Mouse (Mus musculus) heart, embryonic 10.5 days (tissue): ENCODE measurements around the gene Il2rb. TPM values are rescaled to one million over a fixed set of nuclear protein-coding genes. Genes with fewer than 3 reads are reported as not detected.

Source experiments
- DNase-seq: peaks from one replicate; pipeline ENCODE4 v3.0.0-alpha.2; 2017; ENCODE audit warnings: low spot score
- H3K27ac ChIP-seq: fragments of 300-500 bp; sonication (generic); 2 replicates; pipeline ENCODE4 v1.5.1; 2016; ENCODE audit warnings: mild to moderate bottlenecking
- H3K27me3 ChIP-seq: fragments of 300-500 bp; sonication (generic); 2 replicates; pipeline ENCODE4 v1.6.1; 2016; ENCODE audit warnings: mild to moderate bottlenecking; ENCODE audit not compliant: poor library complexity, insufficient read depth, severe bottlenecking
- H3K36me3 ChIP-seq: fragments of 300-500 bp; sonication (generic); 2 replicates; pipeline ENCODE4 v1.6.1; 2016; ENCODE audit warnings: mild to moderate bottlenecking, moderate library complexity
- H3K4me1 ChIP-seq: fragments of 300-500 bp; sonication (generic); 2 replicates; pipeline ENCODE4 v1.6.1; 2016; ENCODE audit warnings: mild to moderate bottlenecking
- H3K4me3 ChIP-seq: fragments of 300-500 bp; sonication (generic); 2 replicates; pipeline ENCODE4 v1.5.1; 2016; ENCODE audit warnings: mild to moderate bottlenecking, moderate library complexity
- H3K9me3 ChIP-seq: fragments of 300-500 bp; sonication (generic); 2 replicates; pipeline ENCODE4 v1.6.1; 2016; ENCODE audit warnings: mild to moderate bottlenecking, moderate library complexity
- WGBS: fragments of 180-500 bp; shearing (Covaris S2); methylation state at CpG from one replicate; pipeline ENCODE4 v1.1.7; 2016; 5-methylcytosine and 5-hydroxymethylcytosine counted together
- polyA plus RNA-seq: library from polyadenylated mRNA; unstranded; fragments of >200 nt; fragmentation: Nextera tagmentation; extraction: Ambion mirVana; gene quantifications from 2 replicates; pipeline ENCODE4 v1.2.1, GENCODE M21; 2016

Gene Il2rb
- polyA plus RNA-seq, 1 experiment from 2014 or later: not detected

DNA sequence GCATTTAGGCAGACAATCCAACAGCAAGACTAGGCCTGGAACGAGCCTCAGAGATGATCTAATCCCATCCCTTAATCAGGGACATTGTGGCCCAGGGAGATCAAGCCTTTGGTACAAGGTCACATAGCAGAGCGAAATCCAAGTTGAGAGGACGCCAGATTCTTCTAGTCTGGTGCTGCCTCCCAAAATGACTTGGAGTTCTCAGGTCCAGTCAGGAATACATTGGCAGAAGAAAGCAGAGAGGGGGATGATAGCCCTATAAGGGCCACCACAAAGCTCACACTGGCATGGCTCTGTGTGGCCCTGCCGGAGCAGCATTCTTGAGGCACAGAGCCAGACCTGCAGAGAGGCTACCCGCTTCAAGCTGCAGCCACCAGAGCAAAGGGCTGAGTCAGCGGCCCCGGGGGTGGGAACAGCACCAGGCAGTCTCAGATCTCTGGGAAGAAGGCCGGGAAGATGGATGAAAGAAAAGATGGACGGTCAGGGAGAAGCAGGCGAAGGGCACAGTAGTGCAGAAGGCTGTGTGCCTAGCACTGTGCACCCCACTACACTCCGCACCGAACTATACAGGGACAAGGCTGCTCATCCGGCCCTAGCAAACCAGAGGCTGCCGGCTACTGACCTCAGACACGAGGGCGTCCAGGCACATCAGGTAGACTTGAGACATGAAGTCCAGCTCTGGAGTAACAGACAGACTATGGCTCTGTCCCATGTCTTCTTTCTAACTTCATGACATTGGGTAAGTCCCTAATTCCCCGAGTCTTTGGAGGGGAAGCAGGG is 35.8 kb upstream of the Il2rb start, which contains the start of gene C1qtnf6:
Gene C1qtnf6 (minus strand): TSS at position 746 of the 780 bp plus-strand sequence.
- peaks cover 44% of the 10 kb centered on the region for H3K4me1 ChIP-seq
- peak within 1 kb of the TSS; percentile 90 for H3K27ac ChIP-seq
- no peaks in the 10 kb centered on the region for H3K9me3 ChIP-seq
- no peak for DNase-seq
- peak within 1 kb of the TSS; percentile 54 for H3K4me3 ChIP-seq
- WGBS: 64% methylated on average over 17 of the region's 17 CpGs
- H3K36me3 ChIP-seq: no peaks in the 10 kb centered on the region
- H3K27me3 ChIP-seq: peaks cover 11% of the 10 kb centered on the region

DNA sequence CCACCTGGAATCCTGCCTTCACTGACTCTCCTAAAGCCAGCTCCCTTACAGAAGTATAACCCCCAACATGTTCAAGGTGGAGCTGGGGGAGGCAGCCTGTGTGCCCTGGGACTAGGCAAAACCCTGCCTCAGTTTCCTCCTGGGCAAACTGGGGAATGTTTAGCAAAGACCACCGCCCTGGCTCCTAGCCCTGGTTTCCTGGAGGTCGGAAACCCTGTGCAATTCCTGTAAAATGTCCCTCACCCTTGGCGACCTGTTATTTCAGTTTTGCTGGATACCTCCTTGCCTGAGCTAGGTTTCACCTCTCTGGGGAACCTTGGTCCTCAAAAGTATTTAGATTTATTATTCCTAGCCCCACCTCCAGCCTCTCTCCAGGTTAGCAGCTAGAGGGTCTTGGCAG is 35.1 kb upstream of the Il2rb start:
- H3K4me3 ChIP-seq: peak overlapping the region; percentile 58; the same call in 1 of the 2 replicates
- peak overlapping the region; percentile 90 for H3K27ac ChIP-seq
- WGBS: 56% methylated on average over 3 of the region's 3 CpGs
- no peak for DNase-seq
- H3K27me3 ChIP-seq: peaks cover 11% of the 10 kb centered on the region
- H3K4me1 ChIP-seq: peaks cover 44% of the 10 kb centered on the region
- H3K36me3 ChIP-seq: peaks cover 1% of the 10 kb centered on the region
- no peaks in the 10 kb centered on the region for H3K9me3 ChIP-seq

DNA sequence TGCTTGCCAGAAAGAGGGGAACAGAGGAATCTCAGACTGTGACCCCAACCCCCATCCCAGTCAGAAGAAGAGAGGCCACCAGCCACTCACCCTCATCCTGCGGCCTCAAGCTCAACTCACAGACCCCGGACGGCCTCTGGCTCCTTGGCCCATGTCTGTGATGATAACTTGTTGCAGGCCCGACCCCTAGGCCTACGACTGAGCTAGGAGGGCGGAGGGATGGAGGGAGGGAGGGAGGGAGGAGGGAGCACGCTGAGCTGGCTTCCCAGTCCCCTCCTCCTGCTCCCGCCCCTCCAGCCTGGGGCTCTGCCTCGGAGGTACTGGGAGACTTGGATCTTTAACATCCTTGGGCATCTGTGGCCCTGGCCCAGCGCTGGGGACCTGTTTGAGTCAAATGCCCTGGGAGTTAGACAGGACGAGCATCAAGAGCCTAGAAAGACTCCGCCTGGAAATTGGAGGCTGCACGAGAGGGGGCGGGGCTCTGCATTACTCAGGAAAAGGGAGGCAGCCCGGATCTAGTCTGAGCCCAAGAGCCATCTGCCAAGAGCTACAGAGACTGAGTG is 34.4 kb upstream of the Il2rb start:
- Histone ChIP-seq H3K27me3 (peaks cover 16% of the 10 kb centered on the region), H3K4me3 (peak overlapping the region; percentile 58), H3K4me1 (peaks cover 50% of the 10 kb centered on the region), H3K36me3 (peaks cover 5% of the 10 kb centered on the region), H3K9me3 (no peaks in the 10 kb centered on the region), H3K27ac (peak overlapping the region; percentile 90)
- WGBS: 2% methylated on average over 15 of the region's 15 CpGs
- DNase-seq: peak; percentile 84

DNA sequence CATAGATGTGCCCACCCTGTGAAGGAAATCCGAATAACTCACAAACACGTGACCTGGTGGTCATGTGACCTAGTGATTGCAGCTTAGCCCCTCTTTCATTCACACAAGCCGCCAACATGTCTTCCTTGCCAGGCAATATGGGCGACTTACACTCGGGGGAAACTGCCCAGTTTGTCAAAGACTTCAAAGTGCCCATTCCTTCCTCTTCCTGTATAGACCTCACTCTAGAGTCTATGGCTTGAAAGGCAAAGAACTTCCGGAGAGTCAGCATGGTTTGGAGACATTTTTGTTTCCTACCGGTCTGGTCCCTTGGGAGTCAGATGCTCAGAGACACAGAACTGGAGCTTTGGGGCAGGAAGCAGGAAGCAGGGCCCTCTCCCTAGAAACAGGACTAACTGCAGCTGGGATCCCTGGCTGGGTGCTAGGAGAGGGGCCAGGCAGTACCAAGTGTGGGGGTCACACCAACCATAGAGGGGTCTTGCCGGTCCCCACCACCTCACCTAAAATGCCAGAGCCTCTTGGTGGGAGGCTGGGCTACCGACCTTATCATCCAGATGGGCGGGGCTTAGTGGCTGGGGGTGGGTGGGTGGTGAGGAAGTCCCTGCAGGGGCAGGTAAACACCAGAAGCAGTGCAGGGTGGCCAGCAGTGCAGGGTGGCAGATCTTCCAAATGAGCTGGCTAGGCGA is 33.8 kb upstream of the Il2rb start:
- H3K27me3 ChIP-seq: peaks cover 22% of the 10 kb centered on the region
- WGBS: 36% methylated on average over 11 of the region's 11 CpGs
- H3K4me1 ChIP-seq: peaks cover 55% of the 10 kb centered on the region
- DNase-seq: no peak
- H3K27ac ChIP-seq: peak overlapping the region; percentile 90
- no peaks in the 10 kb centered on the region for H3K9me3 ChIP-seq
- H3K36me3 ChIP-seq: peaks cover 5% of the 10 kb centered on the region
- H3K4me3 ChIP-seq: peak overlapping the region; percentile 58

DNA sequence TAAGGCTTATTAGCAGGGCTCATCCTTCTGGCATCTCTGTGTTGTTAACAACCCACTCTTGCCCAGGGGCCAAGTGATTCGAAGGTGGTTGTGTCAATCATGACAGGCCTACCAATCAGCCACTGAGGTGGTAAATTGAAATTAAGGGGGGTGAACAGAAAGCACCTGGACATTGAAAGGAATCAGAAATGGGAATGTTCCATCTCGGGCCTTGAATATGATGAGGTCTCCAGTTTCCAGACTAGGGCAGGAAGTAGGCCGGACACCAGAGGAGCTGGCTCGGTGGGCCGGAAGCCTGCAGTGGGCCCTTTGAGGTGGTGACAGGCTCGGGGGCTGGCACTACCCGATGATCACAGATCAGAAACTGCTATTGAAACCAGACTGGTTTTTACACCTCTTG is 32.9 kb upstream of the Il2rb start:
- Histone ChIP-seq H3K4me1 (peaks cover 55% of the 10 kb centered on the region), H3K4me3 (no peak overlapping the region), H3K27ac (peak overlapping the region; percentile 90; the same call in 1 of the 2 replicates), H3K27me3 (peaks cover 26% of the 10 kb centered on the region), H3K36me3 (peaks cover 5% of the 10 kb centered on the region), H3K9me3 (no peaks in the 10 kb centered on the region)
- WGBS: 61% methylated on average over 7 of the region's 7 CpGs
- peak; percentile 83 for DNase-seq

DNA sequence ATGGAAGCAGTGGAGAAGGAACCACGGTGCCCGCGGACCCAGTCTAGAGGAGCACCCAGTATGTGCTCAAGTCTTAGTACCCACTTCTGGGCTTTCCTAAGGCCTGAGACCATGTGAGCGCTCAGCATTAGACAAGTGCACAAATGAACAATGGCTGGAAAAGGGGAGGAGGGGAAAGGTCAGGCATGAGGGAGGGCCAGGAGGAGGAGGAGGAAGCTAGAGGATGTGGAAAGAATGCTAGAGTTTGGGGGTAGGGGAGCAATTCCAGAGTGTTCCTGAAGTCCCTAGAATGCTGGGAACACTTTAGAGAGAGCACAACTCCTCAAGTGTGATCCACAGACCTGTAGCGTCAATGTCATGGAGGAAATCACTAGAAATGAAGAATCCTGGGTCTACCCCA is 29.1 kb upstream of the Il2rb start:
- H3K27me3 ChIP-seq: peaks cover 17% of the 10 kb centered on the region; the same call in 1 of the 2 replicates
- no peaks in the 10 kb centered on the region for H3K9me3 ChIP-seq
- H3K4me3 ChIP-seq: no peak overlapping the region
- no peak for DNase-seq
- peaks cover 44% of the 10 kb centered on the region for H3K4me1 ChIP-seq
- H3K36me3 ChIP-seq: peaks cover 5% of the 10 kb centered on the region
- no peak overlapping the region; the same call in 1 of the 2 replicates for H3K27ac ChIP-seq
- 84% methylated on average over 5 of the region's 5 CpGs for WGBS

DNA sequence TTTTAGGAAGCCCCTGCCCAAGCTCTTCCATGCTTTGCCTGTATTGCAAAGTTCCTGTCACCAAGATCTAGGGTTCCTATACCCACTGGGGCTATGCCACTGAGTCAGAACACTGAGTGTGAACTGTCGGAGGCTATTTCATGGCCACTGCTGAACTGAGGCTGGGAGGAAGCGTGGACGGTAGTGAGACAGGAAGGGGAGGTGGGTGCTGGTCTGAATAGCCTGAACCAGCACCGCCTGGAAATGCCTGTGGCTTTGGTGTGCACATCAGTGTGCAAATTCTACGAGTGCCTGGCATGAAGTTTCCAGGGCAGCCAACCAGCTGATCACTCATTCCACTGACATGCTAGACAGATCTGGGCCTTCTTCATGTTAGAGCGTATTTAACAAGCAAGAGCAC is 26.8 kb upstream of the Il2rb start:
- no peak overlapping the region for H3K27ac ChIP-seq
- H3K4me3 ChIP-seq: no peak overlapping the region
- no peak for DNase-seq
- H3K36me3 ChIP-seq: peaks cover 5% of the 10 kb centered on the region
- H3K4me1 ChIP-seq: peaks cover 37% of the 10 kb centered on the region
- peaks cover 17% of the 10 kb centered on the region; the same call in 1 of the 2 replicates for H3K27me3 ChIP-seq
- 77% methylated on average over 6 of the region's 6 CpGs for WGBS
- H3K9me3 ChIP-seq: no peaks in the 10 kb centered on the region

DNA sequence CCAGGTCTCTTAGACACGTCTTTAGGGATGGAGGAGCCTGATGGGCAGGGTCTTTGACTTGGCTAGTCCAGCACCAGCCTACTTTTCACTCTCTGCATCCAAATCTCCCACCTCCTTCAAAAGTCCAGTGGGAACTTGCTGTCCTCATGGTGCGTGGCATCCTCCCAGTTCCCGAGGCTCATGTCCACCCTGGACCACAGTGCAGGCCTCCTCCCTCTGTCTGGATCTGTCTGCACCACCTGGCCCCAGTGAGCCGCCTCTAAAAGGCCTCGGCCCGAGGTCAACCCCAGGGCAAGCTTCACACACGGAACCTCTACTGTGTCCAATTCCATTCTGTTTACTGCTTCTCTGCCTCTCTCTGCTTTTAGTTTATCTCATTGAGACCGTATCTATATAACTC is 26.3 kb upstream of the Il2rb start:
- Histone ChIP-seq H3K27ac (no peak overlapping the region), H3K4me3 (no peak overlapping the region), H3K4me1 (peaks cover 37% of the 10 kb centered on the region), H3K27me3 (peaks cover 17% of the 10 kb centered on the region; the same call in 1 of the 2 replicates), H3K36me3 (peaks cover 5% of the 10 kb centered on the region), H3K9me3 (no peaks in the 10 kb centered on the region)
- 77% methylated on average over 8 of the region's 8 CpGs for WGBS
- DNase-seq: no peak

DNA sequence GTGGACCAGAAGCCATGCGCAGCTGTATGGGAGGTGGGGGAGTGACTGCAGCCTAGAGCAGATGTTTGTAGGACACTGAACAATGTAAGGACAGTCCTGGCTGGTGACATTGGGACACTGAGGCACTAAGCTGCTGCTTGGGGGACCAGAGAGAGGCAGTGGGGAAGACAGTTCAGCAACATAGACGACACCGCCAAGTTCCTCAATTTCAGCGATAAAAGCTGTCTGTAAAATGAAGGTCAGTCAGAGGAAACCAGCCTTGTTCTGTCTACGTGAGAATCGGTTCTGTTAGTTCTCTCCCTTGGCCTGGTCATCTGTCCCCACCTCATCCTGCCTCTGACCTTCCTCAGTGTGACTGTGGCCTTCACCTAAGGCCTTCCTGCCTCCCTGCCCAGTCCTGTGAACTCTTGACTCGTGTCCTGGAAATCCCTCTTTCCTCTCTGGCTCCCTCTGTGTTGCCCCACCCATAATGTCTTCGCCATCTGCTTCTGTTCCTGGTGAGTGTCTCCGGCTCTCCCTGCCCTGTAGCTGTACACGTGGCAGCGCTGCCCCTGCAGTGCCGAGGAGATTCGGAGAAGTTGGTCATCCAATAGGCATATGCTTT is 25.1 kb upstream of the Il2rb start:
- WGBS: 68% methylated on average over 13 of the region's 13 CpGs
- Histone ChIP-seq H3K27ac (0 out of 2 replicates have a peak overlapping the region, but pooled peaks have one; percentile 22), H3K4me3 (no peak overlapping the region), H3K4me1 (peaks cover 37% of the 10 kb centered on the region), H3K27me3 (peaks cover 17% of the 10 kb centered on the region; the same call in 1 of the 2 replicates), H3K36me3 (peaks cover 4% of the 10 kb centered on the region), H3K9me3 (no peaks in the 10 kb centered on the region)
- DNase-seq: no peak

DNA sequence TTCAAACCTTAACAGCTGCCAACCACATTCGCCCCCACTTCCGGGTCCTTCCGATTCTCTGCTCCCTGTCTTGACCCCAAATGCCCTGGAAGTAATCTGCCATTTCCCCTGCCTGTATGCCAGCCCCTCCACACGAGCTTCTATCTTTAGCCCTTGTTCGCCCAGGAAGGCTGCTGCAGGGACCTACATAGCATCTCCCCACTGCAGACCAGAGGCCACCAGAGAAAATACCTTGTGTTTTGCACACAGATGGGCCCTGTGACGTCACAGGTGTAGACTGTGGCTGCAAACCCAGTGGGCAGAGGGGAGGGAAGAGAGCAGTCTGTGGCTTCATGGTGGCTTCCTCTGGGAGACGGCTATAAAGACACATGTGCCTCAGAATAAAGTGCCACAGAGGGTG is 23.1 kb upstream of the Il2rb start:
- no peaks in the 10 kb centered on the region for H3K36me3 ChIP-seq
- no peak overlapping the region for H3K4me3 ChIP-seq
- H3K4me1 ChIP-seq: peaks cover 35% of the 10 kb centered on the region
- H3K27ac ChIP-seq: peak overlapping the region; percentile 36; the same call in 1 of the 2 replicates
- WGBS: 62% methylated on average over 7 of the region's 7 CpGs
- H3K9me3 ChIP-seq: no peaks in the 10 kb centered on the region
- no peak for DNase-seq
- H3K27me3 ChIP-seq: no peaks in the 10 kb centered on the region; the same call in 1 of the 2 replicates

DNA sequence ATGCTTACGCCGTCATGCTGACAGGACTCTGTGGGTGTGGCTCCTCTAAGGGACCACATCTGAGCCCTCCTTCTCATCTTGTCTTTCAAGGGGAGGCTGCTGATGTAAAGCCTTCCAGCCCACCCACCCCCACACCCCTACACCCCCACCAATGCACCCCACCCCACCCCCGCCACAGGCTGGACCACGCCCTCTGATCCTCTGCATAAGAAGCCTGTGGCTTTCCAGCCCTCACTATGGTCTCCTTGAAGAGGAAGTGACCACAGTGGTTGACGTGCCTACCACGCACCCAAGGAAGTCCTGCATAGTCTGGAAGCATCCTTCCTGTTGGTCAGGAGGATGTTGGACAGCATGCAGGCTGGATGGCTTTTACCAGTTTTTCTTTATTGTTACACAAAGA is 20.7 kb upstream of the Il2rb start:
- no peak for DNase-seq
- Histone ChIP-seq H3K4me1 (peaks cover 22% of the 10 kb centered on the region), H3K9me3 (no peaks in the 10 kb centered on the region), H3K27ac (no peak overlapping the region), H3K36me3 (no peaks in the 10 kb centered on the region), H3K4me3 (no peak overlapping the region), H3K27me3 (no peaks in the 10 kb centered on the region)
- WGBS: 75% methylated on average over 6 of the region's 6 CpGs

DNA sequence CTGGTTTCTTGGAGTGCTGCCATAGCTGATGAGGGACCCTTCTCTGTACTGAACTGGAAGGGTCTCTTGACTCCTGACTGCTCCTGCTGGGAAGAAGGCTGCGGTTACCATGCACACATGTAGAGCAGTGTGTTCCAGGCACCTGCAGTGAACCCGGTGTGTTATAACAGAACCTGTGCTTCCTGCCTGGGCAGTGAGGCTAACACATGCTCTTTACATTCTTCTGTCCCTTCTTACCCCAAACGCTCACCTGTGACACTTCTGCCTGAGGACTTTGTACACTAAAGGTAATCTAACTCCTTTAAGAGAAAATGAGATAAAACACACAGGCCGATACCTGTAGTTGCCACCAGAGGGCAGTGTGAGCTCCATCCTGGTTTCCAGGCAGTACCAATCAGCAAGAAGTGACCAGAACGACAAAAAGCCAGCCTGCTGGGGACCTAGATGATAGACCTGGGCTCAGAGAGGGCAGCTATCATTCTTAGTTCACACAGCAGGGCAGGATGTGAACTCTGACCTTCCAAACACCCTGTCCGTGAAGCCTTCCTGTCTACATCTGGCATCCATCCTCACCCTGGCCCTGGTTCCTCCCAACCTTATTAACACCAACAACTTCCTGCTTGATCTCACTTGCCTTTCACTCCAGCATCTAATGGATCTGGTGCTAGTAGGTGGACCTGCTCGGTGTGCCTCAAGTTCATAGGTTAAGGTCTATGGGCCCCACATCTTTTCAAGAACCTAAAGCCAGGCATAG is 19.5 kb upstream of the Il2rb start:
- peak; percentile 86 for DNase-seq
- H3K4me1 ChIP-seq: peaks cover 25% of the 10 kb centered on the region
- 30% methylated on average over 7 of the region's 7 CpGs for WGBS

More for the DNA sequence above, 19.5 kb upstream of the Il2rb start:
- no peak overlapping the region for H3K4me3 ChIP-seq
- peak overlapping the region; percentile 25 for H3K27ac ChIP-seq
- H3K9me3 ChIP-seq: no peaks in the 10 kb centered on the region
- no peaks in the 10 kb centered on the region for H3K27me3 ChIP-seq
- H3K36me3 ChIP-seq: no peaks in the 10 kb centered on the region
